Mouse (Mus musculus): Measurements from ENCODE around the gene Zswim3.

The Zswim3 gene

GRCm38 (mm10) chr2:164806614-164807013, 1.7 kb downstream of the Zswim3 start:
- no peak for DNase-seq (ENCODE audit: low spot score)

DNA sequence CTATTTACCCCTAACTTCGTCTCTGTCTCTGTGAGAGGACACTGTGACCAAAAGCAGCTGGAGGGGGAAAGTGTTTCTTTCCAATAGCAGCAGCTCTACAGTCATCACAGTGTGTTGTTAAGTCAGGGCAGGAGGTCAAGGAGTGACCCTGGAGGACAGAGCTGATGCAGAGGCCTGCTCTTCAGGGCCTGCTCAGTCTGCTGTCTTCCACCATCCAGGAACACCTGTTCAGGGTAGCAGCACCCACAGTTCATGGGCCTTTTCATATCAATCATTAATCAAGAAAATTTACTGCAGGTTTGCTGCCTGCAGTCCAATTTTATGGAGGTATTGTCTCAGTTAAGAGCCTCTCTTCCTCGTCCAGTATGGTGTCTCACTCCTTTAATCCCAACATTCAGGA, 8.7 kb downstream of the Zswim3 start:
- DNase-seq (ENCODE audit: low spot score) = no peak

DNA sequence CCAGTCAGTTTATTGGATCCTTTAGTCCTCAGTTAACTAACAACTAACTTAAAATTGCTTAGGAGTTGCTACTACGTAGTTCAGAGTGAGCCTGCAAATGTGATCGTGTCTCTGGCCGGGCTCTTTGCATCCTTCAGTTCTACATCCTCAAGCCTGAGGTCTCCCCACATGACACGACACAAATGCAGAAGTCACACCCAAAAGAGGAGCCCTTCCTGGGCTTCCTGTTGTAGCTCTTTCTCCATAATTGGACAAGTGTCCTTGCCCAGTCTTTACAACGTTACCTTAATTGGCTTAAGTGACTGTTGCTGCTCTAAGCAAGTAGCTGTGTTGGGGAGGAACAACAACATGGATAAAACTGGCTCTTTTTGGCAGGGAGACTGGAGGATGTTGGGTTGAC, 10.4 kb downstream of the Zswim3 start:
- DNase-seq (ENCODE audit: low spot score) = no peak

- no peak for DNase-seq (ENCODE audit: low spot score)
These were observed 10.9 kb downstream of the Zswim3 start for GRCm38 (mm10) chr2:164815821-164816220.

DNA sequence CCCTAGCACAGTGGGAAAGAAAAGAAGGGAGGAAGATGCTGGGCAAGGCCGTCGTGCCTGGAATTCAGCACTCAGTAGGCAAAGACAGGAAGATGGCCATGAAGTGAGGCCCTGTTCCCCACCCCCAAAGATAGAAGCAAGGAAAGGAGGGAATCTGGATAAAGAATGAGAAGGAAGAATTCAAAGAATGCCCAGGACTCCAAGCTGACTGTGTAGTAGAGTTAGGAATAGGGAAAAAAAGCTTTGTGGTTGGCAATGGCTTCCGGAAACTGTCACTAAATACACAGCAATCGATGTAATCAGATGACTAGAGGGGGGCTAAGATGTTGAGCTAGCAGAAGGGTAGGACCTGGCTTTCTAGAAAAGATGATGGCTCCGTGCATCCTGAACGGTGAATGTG, 12.3 kb downstream of the Zswim3 start:
- DNase-seq (ENCODE audit: low spot score) = no peak

DNA sequence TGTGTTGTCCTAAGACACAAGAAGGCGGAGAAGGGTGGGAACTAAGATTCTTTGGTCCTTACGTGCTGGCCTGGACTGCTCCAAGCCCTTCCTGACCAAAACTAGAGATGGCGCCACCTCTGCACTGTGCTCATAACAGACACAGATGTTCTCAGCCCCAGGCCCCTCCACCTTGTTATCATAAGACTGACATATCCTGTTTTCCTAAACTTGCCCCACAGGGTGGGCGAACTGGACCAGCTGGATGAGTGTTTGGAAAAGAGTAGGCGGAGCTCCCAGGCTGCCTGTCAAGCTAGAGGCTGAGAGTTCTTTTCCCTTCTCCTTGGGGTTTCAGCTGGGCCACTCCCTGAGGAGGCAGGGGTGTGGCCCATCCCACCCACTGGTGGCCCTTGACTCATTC, 12.8 kb downstream of the Zswim3 start:
- peak; percentile 68 for DNase-seq (ENCODE audit: low spot score)

DNA sequence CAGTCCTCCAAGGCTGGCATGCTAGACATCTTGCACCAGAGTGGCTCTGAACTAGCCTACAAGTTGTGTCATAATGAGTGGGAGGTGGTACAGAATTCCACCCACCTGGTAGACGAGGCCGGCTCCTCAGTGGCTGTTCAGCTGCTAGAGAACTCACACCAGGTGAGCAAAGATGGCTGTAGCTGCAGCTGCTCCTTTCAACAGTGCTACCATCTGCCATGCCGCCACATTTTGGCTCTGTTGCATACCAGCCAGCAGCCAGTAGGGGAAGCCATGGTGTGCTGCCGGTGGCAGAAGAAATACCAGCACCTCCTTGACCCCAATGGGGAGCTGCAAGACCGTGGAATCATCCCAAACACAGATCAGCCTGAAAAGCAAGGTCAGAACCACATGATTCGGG, 16.2 kb downstream of the Zswim3 start:
- DNase-seq (ENCODE audit: low spot score) = no peak

DNA sequence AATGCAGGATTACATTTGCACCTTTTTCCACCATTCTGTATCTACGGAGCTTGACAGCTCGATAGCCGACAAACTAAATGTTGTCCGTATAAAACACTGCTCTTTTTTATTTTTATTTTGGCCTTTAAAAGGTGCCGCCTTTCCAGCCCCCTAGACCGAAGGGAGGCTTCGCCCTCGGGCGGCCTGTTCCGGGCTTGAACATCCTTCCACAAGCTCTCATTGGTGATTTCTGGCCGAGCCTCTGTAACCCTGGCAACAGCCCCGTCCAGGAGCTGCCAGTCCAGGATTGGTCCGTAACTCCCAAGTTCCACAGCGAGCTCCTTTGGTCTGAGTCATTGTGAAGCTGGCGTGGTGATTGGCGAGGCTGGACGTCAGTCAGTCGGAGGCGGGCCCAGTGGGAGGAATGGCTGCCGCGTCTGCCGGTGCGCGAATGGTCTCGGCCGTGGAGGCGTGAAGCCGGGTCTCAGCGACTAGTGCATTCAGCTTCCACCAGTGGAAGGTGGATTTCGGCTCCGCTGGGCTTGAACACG, 17.8 kb downstream of the Zswim3 start, which contains the start of gene Zswim1:
Gene Zswim1, plus strand, starts transcription at position 51 of the 530 bp plus-strand sequence.
- DNase-seq (ENCODE audit: low spot score) = peak; percentile 99

DNA sequence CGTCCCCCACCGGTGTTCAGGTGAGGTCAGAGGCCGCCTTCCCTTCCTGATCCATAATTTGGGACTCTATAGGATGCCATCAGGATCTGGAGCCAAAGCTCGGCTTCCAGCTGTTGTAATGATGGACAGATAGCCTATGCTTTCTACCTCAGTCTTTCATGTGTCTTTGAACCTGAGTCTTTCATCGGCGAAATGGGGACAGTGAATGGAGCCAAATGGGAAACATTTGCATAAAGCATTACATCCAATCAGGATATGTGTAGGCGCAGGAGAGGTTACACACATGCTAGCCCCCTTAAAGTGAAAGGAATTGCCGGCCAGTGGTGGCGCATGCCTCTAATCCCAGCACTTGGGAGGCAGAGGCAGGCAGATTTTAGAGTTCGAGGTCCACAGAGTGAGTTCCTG, 18.3 kb downstream of the Zswim3 start:
- peak; percentile 68 for DNase-seq (ENCODE audit: low spot score)

DNA sequence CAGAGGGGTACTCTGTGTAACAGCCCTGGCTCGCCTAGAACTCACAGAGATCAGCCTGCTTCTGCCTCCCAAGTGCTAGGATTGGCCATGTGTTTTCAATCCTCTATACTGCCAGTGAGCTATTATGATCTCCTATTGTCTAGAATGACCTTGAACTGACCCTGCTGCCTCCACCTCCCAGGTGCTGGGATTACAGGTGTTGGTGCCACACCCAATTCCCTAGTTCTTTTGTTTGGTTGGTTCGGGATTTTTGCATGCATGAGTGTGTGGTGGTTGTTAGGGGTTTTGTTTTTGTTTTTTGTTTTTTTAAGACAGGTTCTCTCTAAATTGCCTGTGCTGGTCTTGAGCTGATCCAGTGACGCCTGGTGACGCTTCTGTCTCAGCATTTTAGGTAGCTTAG, 19.1 kb downstream of the Zswim3 start:
- no peak for DNase-seq (ENCODE audit: low spot score)

DNA sequence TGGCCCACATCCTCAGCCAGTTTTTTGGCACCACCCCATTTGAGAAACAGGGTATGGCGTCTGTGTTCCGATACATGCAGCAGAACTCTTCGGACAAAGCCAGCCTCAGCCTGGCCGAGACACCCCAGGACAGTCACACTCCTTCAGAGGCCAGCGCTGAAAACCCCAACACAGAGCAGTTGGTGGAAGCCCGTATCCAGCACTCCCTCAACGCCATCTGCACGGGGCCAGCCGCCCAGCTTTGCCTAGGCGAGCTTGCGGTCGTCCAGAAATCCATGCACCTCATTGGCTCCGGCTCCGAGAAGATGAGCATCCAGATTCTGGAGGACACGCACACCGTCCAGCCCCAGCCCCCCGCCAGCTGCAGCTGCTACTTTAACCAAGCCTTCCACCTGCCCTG, 20.6 kb downstream of the Zswim3 start:
- DNase-seq (ENCODE audit: low spot score) = no peak

DNA sequence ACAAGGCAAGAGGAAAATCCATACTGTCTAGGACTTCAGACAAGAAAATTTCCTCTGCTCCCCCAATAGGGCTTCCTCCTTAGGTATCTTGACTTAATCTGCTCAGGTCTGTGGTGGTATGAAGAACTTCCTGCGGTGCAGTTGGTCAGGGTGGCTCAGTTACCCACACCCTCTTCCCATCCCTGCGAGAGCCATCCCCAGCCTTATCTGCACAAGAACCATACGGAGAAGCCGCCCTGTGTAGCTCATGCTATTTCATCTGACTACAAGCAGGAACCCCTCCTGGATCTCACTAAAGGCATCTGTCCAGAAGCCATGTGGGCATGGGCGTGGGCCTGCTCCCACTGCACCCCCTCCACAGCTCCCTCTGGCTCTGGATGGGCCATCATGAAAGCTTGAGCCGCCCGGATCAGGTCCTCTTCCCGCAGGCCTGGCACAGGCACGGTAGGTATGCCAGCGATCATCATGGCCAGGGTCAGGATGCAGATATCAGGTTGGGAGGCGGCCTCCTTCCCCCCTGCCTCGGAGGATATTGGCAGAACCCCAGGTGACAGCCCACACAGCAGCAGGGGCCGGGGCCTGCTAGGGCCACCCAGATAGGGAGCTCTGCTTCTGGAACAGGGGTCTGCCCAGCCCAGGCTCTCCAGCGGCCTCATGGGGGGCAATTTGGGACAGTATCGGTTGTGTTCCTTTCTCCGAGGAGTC, 22.4 kb downstream of the Zswim3 start:
- DNase-seq (ENCODE audit: low spot score) = no peak

DNA sequence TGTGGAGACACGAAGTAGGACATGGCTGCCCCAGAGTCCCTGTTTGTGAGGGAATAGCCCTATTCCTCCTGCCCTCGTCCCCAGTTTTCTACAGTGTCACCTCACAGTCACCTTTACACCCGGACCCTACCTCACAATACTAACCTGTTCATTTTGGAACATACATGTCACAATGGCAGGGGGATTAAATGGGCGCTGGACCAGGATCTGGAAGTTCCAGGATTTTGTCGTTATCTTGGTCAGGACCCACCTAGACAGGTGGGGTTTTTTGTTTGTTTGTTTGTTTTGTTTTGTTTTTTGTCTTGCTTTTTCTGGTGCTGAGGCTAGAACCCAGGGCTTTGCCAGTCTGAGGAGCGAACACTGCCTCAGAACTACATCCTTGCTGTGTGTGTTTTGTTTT, 23.5 kb downstream of the Zswim3 start, which contains the start of gene Spata25:
Gene Spata25, minus strand, starts transcription at position 101 of the 400 bp plus-strand sequence.
- DNase-seq (ENCODE audit: low spot score) = no peak

DNA sequence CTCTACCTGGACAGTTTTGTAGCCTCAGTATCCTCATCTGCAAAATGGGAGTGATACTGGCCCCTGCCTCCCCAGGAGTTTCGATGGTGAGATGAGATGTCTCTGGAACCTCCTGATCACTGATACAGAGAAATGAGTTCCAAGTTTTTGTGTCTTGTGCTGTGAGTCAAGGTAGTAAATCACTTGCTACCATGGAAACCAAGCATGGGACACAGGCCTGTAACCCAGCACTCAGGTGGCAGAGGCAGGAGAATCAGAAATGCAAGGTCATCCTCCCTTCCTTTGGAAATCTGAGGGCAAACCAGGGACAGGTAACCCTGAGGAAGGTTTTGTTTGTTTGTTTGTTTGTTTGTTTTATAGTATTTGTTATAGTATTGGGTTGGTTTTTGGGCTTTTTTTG, 24.2 kb downstream of the Zswim3 start:
- no peak for DNase-seq (ENCODE audit: low spot score)

- DNase-seq (ENCODE audit: low spot score) = no peak
These were observed 26.1 kb downstream of the Zswim3 start for GRCm38 (mm10) chr2:164831029-164831428.

GRCm38 (mm10) chr2:164832032-164832747, 27.3 kb downstream of the Zswim3 start:
- no peak for DNase-seq (ENCODE audit: low spot score)

GRCm38 (mm10) chr2:164832748-164833301, 27.9 kb downstream of the Zswim3 start, which contains the start of gene Ctsa:
Gene Ctsa, plus strand, starts transcription at chr2:164832873.
- peak; percentile 88 for DNase-seq (ENCODE audit: low spot score)

DNA sequence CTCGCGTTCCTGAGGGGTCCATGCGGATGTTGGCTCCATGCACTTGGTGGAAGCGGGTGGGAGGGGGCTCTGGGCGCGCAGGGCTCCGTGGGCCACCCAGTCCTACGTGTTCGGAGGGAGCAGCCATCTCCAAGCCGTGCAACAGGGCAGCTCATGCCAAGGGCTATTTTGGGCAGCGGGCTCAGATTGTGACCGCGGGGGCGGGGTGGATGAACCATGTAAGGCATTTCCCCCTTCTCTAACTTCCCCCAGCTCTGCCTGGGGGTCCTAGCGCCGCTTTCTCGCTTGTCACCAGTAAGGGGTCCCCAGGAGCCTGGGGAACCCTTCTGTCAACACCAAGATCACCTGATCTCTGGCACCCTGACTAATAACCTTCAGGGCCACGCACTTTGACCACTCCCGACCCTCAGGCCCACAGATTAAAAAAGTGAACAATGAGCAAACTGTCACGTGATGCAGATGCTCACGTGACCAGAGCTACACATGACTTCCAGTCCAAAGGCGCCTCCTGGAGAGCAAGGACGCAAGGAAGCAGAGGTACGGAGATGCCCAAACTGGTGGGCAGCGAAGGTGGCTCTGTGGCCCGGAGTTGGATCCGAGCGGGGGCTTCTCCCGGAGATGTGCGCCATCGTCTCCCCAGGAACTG, 28.5 kb downstream of the Zswim3 start, which contains the start of gene Neurl2:
Gene Neurl2, minus strand, starts transcription at position 143 of the 646 bp plus-strand sequence.
- DNase-seq (ENCODE audit: low spot score) = peak; percentile 98

DNA sequence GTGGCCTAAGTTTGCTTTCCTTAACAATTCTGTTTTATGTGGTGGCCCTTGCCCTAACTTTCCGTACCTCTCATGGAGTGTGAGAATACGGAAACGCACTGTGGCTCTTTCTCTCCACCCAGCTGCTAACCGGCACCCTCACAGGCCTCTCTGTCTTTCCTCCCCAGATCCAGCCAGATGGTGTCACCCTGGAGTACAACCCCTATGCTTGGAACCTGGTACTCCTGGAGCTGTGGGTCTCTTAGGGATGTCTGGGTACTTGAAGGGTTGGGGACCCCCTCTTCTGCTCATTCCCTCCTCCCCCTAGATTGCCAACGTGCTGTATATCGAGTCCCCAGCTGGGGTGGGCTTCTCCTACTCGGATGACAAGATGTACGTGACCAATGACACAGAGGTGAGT, 29.6 kb downstream of the Zswim3 start:
- no peak for DNase-seq (ENCODE audit: low spot score)

GRCm38 (mm10) chr2:164835164-164835563, 30.3 kb downstream of the Zswim3 start:
- no peak for DNase-seq (ENCODE audit: low spot score)

- DNase-seq (ENCODE audit: low spot score) = no peak
These were observed 40.9 kb downstream of the Zswim3 start for GRCm38 (mm10) chr2:164845782-164846181.

DNA sequence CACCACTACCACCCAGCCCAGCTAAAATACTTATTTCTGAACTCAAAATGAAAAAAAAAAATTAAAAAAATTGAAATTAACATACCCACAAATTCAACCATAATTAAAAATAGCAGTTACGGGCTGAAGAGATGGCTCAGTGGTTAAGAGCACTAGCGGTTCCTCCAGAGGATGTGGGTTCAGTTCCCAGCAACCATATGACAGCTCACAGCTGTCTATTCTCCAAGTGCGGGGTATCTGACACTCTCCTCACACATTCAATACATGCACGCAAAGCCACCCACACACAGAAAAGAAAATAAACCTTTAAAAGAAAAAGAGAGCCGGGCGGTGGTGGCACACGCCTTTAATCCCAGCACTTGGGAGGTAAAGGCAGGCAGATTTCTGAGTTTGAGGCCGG, 45.2 kb downstream of the Zswim3 start:
- DNase-seq (ENCODE audit: low spot score) = no peak

All from embryo, embryonic 10 days (tissue).